Mouse (Mus musculus) stomach, postnatal 0 days (tissue): ENCODE measurements around the gene Myrf.

Experiments
- CTCF ChIP-seq: IDR thresholded peaks from 2 replicates; pipeline ENCODE4 v1.5.1; 2016; ENCODE audit warnings: antibody characterized with exemption, low read depth, mild to moderate bottlenecking, moderate library complexity
- EP300 ChIP-seq: optimal IDR thresholded peaks from 2 replicates; pipeline ENCODE3; 2016; ENCODE audit warnings: antibody characterized with exemption

- TF ChIP-seq CTCF (no peak), EP300 (no peak)
Measured at GRCm38 (mm10) chr19:10213796-10214471, 26.6 kb downstream of the Myrf start.
